Mouse (Mus musculus) neural tube, embryonic 12.5 days (tissue): Measurements from ENCODE around the gene Hist1h2bj. TPM values are rescaled to one million over a fixed set of nuclear protein-coding genes. Genes with fewer than 3 reads are reported as not detected.
A peak's percentile ranks its signal among the peaks of the same experiment; 100 is the strongest.
"Not testable (repeated sequence)": the region's sequence is repeated elsewhere in the genome, so short reads cannot be mapped to it uniquely, and the experiment has no call there.

Source experiments
- ATAC-seq: fragments of 200-750 bp; cut with Nextera tagmentation; 2 replicates; pipeline ENCODE4 v1.8.0; 2017; ENCODE audit warnings: low read depth, mild to moderate bottlenecking, moderate TSS enrichment, moderate library complexity; ENCODE audit not compliant: low FRiP score
- H3K27ac ChIP-seq: fragments of 300-500 bp; sonication (generic); 2 replicates; pipeline ENCODE4 v1.5.1; 2016
- H3K27me3 ChIP-seq: fragments of 300-500 bp; sonication (generic); replicated peaks from 2 replicates; pipeline ENCODE4 v1.6.1; 2016; ENCODE audit warnings: mild to moderate bottlenecking
- H3K36me3 ChIP-seq: fragments of 300-500 bp; sonication (generic); 2 replicates; pipeline ENCODE4 v1.6.1; 2016; ENCODE audit warnings: mild to moderate bottlenecking
- H3K4me1 ChIP-seq: fragments of 300-500 bp; sonication (generic); 2 replicates; pipeline ENCODE4 v1.6.1; 2016
- H3K4me2 ChIP-seq: fragments of 300-500 bp; sonication (generic); replicated peaks from 2 replicates; pipeline ENCODE4 v1.6.1; 2016; ENCODE audit warnings: mild to moderate bottlenecking
- H3K4me3 ChIP-seq: fragments of 300-500 bp; sonication (generic); 2 replicates; pipeline ENCODE4 v1.5.1; 2016
- H3K9ac ChIP-seq: fragments of 300-500 bp; sonication (generic); 2 replicates; pipeline ENCODE4 v1.6.1; 2016; ENCODE audit warnings: mild to moderate bottlenecking
- H3K9me3 ChIP-seq: fragments of 300-500 bp; sonication (generic); 2 replicates; pipeline ENCODE4 v1.6.1; 2016; ENCODE audit warnings: mild to moderate bottlenecking
- WGBS: fragments of 180-500 bp; shearing (Covaris S2); methylation state at CpG from one replicate; pipeline ENCODE4 v1.1.7; 2016; 5-methylcytosine and 5-hydroxymethylcytosine counted together
- polyA plus RNA-seq: library from polyadenylated mRNA; unstranded; fragments of >200 nt; fragmentation: Nextera tagmentation; extraction: Ambion mirVana; gene quantifications from 2 replicates; pipeline ENCODE4 v1.2.1, GENCODE M21; 2016

The Hist1h2bj gene
- polyA plus RNA-seq, 1 experiment from 2014 or later, result 10.5 TPM

GRCm38 (mm10) chr13:22036149-22036956, 6.7 kb upstream of the Hist1h2bj start:
- Histone ChIP-seq H3K4me2 (peak overlapping the region; percentile 69), H3K4me3 (peak overlapping the region; percentile 28), H3K27me3 (no peaks in the 10 kb centered on the region), H3K27ac (peak overlapping the region; percentile 54; the same call in 1 of the 2 replicates), H3K9ac (peak overlapping the region; percentile 36), H3K9me3 (no peaks in the 10 kb centered on the region), H3K4me1 (peaks cover 31% of the 10 kb centered on the region), H3K36me3 (no peaks in the 10 kb centered on the region)
- 3% methylated on average over 22 of the region's 23 CpGs for WGBS
- peak; percentile 17; the same call in 1 of the 2 replicates for ATAC-seq

- no peaks in the 10 kb centered on the region for H3K9me3 ChIP-seq
- peak overlapping the region; percentile 69 for H3K4me2 ChIP-seq
- 0 out of 2 replicates have a peak overlapping the region, but pooled peaks have one; percentile 54 for H3K27ac ChIP-seq
- ATAC-seq, result no peak
- no peak overlapping the region; the same call in 1 of the 2 replicates for H3K9ac ChIP-seq
- H3K4me3 ChIP-seq, result no peak overlapping the region
- WGBS, result 64% methylated on average over 3 of the region's 3 CpGs
- no peaks in the 10 kb centered on the region for H3K36me3 ChIP-seq
- no peaks in the 10 kb centered on the region for H3K27me3 ChIP-seq
- peaks cover 32% of the 10 kb centered on the region for H3K4me1 ChIP-seq
Measured at GRCm38 (mm10) chr13:22036986-22037385, 6.0 kb upstream of the Hist1h2bj start.

- no peaks in the 10 kb centered on the region for H3K9me3 ChIP-seq
- H3K27ac ChIP-seq, result no peak overlapping the region
- H3K4me2 ChIP-seq, result no peak overlapping the region
- H3K4me3 ChIP-seq, result no peak overlapping the region
- H3K27me3 ChIP-seq, result no peaks in the 10 kb centered on the region
- peaks cover 36% of the 10 kb centered on the region for H3K4me1 ChIP-seq
- no peak overlapping the region for H3K9ac ChIP-seq
- no peak for ATAC-seq
- 69% methylated on average over 2 of the region's 2 CpGs for WGBS
- no peaks in the 10 kb centered on the region for H3K36me3 ChIP-seq
Measured at GRCm38 (mm10) chr13:22037415-22037814, 5.6 kb upstream of the Hist1h2bj start.

- H3K9me3 ChIP-seq, result no peaks in the 10 kb centered on the region
- no peak for ATAC-seq
- no peaks in the 10 kb centered on the region for H3K36me3 ChIP-seq
- peak overlapping the region; percentile 72; the same call in 1 of the 2 replicates for H3K4me2 ChIP-seq
- H3K4me3 ChIP-seq, result no peak overlapping the region
- no peaks in the 10 kb centered on the region for H3K27me3 ChIP-seq
- no peak overlapping the region for H3K27ac ChIP-seq
- WGBS, result 76% methylated on average over 5 of the region's 5 CpGs
- peaks cover 29% of the 10 kb centered on the region for H3K4me1 ChIP-seq
- no peak overlapping the region for H3K9ac ChIP-seq
Measured at GRCm38 (mm10) chr13:22039364-22039763, 3.6 kb upstream of the Hist1h2bj start.

- Histone ChIP-seq H3K4me1 (peaks cover 26% of the 10 kb centered on the region), H3K9me3 (no peaks in the 10 kb centered on the region), H3K27ac (peak overlapping the region; percentile 21; the same call in 1 of the 2 replicates), H3K36me3 (no peaks in the 10 kb centered on the region), H3K4me3 (peak overlapping the region; percentile 38), H3K4me2 (peak overlapping the region; percentile 72), H3K9ac (no peak overlapping the region), H3K27me3 (no peaks in the 10 kb centered on the region)
- ATAC-seq, result no peak
- 8% methylated on average over 2 of the region's 2 CpGs for WGBS
Measured at GRCm38 (mm10) chr13:22039951-22040463, 3.0 kb upstream of the Hist1h2bj start.

- H3K4me1 ChIP-seq, result peaks cover 26% of the 10 kb centered on the region
- peak; percentile 12; the same call in 1 of the 2 replicates for ATAC-seq
- under 1% methylated on average over 24 of the region's 24 CpGs for WGBS
Measured at GRCm38 (mm10) chr13:22040464-22041141, 2.4 kb upstream of the Hist1h2bj start.

GRCm38 (mm10) chr13:22041142-22041536, 1.9 kb upstream of the Hist1h2bj start, which contains the start of gene Hist1h4i:
TSS of gene Hist1h4i (minus strand) at chr13:22041362.
- Histone ChIP-seq H3K4me1 (peaks cover 25% of the 10 kb centered on the region), H3K9ac (peak within 1 kb of the TSS; percentile 60), H3K4me3 (peak within 1 kb of the TSS; percentile 38), H3K27ac (peak within 1 kb of the TSS; percentile 76), H3K4me2 (peak within 1 kb of the TSS; percentile 72)
- H3K27me3 ChIP-seq, H3K9me3 ChIP-seq, H3K36me3 ChIP-seq: not testable (repeated sequence)
- under 1% methylated on average over 25 of the region's 27 CpGs for WGBS
- peak; percentile 39 for ATAC-seq

More at GRCm38 (mm10) chr13:22040464-22041141, 2.4 kb upstream of the Hist1h2bj start:
- Histone ChIP-seq H3K36me3 (no peaks in the 10 kb centered on the region), H3K27ac (peak overlapping the region; percentile 64), H3K9me3 (no peaks in the 10 kb centered on the region), H3K27me3 (no peaks in the 10 kb centered on the region), H3K9ac (peak overlapping the region; percentile 60), H3K4me3 (peak overlapping the region; percentile 38), H3K4me2 (peak overlapping the region; percentile 72)

- H3K4me1 ChIP-seq, result peaks cover 18% of the 10 kb centered on the region
- peak overlapping the region; percentile 76 for H3K27ac ChIP-seq
- H3K4me3 ChIP-seq, result peak overlapping the region; percentile 31
- ATAC-seq, result no peak
- H3K27me3 ChIP-seq, result no peaks in the 10 kb centered on the region
- peak overlapping the region; percentile 51 for H3K9ac ChIP-seq
- H3K36me3 ChIP-seq, result no peaks in the 10 kb centered on the region
- WGBS, result 3% methylated on average over 13 of the region's 13 CpGs
- H3K4me2 ChIP-seq, result peak overlapping the region; percentile 72
- H3K9me3 ChIP-seq, result no peaks in the 10 kb centered on the region
Measured at GRCm38 (mm10) chr13:22041651-22042567, 1.1 kb upstream of the Hist1h2bj start.

GRCm38 (mm10) chr13:22043503-22044431, 753 bp downstream of the Hist1h2bj start:
- Histone ChIP-seq H3K27me3 (no peaks in the 10 kb centered on the region), H3K4me3 (peak overlapping the region; percentile 36), H3K4me2 (peak overlapping the region; percentile 72), H3K9me3 (no peaks in the 10 kb centered on the region), H3K9ac (peak overlapping the region; percentile 48; the same call in 1 of the 2 replicates), H3K4me1 (peaks cover 18% of the 10 kb centered on the region), H3K36me3 (no peaks in the 10 kb centered on the region), H3K27ac (peak overlapping the region; percentile 53; the same call in 1 of the 2 replicates)
- WGBS, result under 1% methylated on average over 14 of the region's 14 CpGs
- peak; percentile 34 for ATAC-seq

- WGBS, result 88% methylated on average over 6 of the region's 6 CpGs
- no peaks in the 10 kb centered on the region for H3K36me3 ChIP-seq
- ATAC-seq, result no peak
- H3K4me2 ChIP-seq, result peak overlapping the region; percentile 72
- H3K9ac ChIP-seq, result no peak overlapping the region
- peaks cover 18% of the 10 kb centered on the region for H3K4me1 ChIP-seq
- H3K27ac ChIP-seq, result no peak overlapping the region
- H3K27me3 ChIP-seq, result no peaks in the 10 kb centered on the region
- no peak overlapping the region for H3K4me3 ChIP-seq
- no peaks in the 10 kb centered on the region for H3K9me3 ChIP-seq
Measured at GRCm38 (mm10) chr13:22044432-22045155, 1.6 kb downstream of the Hist1h2bj start.
